Mouse (Mus musculus): ENCODE data around the gene Rabep1. TPM values are rescaled to one million over a fixed set of nuclear protein-coding genes. Genes with fewer than 3 reads are reported as not detected.
A peak's percentile ranks its signal among the peaks of the same experiment; 100 is the strongest.

Rabep1 gene
- polyA plus RNA-seq, 1 experiment from 2014 or later = 48.6 TPM

DNA sequence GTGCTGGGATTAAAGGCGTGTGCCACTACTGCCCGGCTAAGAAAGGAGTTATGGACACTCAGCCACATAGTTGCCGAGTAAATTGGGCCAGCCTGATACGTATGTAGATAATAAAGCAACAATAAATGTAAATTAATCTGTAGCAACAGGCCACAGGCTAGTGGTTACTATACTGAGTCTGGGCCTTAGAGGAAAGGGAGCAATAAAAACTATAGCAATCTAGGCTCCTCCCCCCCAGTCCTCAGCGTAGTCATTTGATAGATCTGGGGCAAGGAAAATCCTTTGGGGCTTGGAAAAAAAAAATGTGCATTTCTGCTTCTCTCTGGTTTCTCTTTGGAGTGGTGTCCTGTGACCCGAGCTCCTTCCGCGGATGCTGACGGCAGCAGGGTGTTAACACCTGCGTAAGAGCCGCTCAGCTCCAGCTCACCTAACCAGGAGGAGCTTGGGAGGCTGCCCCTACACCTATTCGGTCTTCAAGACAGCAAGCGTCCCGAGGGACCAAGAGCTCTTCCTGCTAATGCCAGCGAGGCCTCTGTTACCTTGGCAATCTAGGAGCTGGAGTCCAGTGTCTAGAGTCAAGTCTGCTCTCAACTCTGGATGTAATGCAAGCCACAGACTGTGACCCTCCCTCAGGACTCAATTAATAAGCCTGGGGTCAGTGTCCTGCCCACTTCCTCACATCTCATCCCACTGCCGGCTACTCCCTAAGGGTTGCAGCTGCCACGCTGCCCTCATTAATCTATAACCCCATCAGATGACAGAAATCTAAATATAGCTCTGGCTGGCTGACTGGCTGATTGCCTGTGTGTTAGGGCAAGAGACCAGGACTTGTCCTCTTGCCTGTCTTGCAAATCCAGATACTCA lies 22.6 kb upstream of the Rabep1 start:
- Histone ChIP-seq H3K27ac (ENCODE audit: low read depth, low read length) (0 out of 2 replicates have a peak overlapping the region, but pooled peaks have one; percentile 2), H3K4me1 (replicated peaks; ENCODE audit: control insufficient read depth, insufficient read depth, low read length) (no peaks in the 10 kb centered on the region), H3K27me3 (ENCODE audit: control insufficient read depth, insufficient read depth, low read length) (no peaks in the 10 kb centered on the region), H3K36me3 (ENCODE audit: control insufficient read depth, insufficient read depth, low read length) (no peaks in the 10 kb centered on the region), H3K4me3 (ENCODE audit: low read depth, low read length) (no peak overlapping the region), H3K9me3 (ENCODE audit: control insufficient read depth, low read length) (no peaks in the 10 kb centered on the region), H3K9ac (ENCODE audit: low read depth, low read length) (no peak overlapping the region), H3K4me2 (replicated peaks; ENCODE audit: low read depth, low read length) (no peak overlapping the region)
- DNase-seq (ENCODE audit: low spot score) = peak; percentile 39
- 52% methylated on average over 17 of the region's 17 CpGs for WGBS
- 0 out of 2 replicates have a peak, but pooled peaks have one; percentile 49 for ATAC-seq (ENCODE audit: low FRiP score)

DNA sequence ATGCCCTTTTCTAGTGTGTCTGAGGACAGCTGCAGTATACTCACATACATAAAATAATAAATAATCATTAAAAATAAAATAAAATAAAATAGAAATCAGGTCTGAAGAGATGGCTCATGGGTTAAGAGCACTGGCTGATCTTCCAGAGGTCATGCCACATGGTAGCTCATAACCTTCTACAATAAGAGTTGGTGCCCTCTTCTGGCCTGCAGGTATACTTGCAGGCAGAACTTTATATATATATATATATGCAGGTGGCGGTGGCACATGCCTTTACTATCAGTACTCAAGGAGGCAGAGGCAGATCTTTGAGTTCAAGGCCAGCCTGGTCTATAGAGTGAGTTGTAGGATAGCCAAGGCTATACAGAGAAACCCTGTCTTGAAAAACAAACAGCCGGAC lies 18.4 kb upstream of the Rabep1 start:
- H3K36me3 ChIP-seq (ENCODE audit: control insufficient read depth, insufficient read depth, low read length) = no peaks in the 10 kb centered on the region
- no peak for ATAC-seq (ENCODE audit: low FRiP score)
- WGBS = 77% methylated on average over 2 of the region's 2 CpGs

DNA sequence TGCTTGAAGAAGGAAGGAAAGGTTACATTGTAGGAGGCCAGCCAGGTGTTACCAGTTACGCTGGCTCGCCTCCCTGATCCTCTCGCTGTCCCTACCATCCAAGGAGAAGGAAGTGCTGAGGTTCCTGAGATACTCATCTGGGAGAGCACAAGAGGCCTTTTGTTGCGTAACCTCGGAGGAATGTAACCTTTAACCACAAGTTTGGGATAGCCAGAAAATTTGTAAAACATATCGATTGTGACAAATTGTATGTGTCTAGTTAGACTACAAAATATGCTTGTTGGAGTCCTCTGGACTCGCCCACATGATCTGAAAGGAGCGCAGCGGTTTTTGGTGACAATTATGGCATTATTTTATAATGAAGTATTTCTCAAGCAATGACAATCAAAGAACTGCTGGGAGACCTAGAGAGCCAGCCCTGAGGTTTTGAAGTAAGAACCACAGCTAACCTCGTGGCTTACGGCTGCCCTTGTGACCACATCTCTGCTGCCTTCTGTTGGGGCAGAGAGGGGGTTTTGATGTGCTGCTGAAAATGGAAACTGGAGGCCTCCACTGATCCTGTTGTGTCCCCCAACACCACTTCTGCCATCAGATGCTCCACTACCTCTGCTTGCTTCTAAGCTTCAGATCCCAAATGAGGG lies 15.5 kb upstream of the Rabep1 start:
- Histone ChIP-seq H3K4me2 (replicated peaks; ENCODE audit: low read depth, low read length) (no peak overlapping the region), H3K4me1 (replicated peaks; ENCODE audit: control insufficient read depth, insufficient read depth, low read length) (no peaks in the 10 kb centered on the region), H3K27ac (ENCODE audit: low read depth, low read length) (no peak overlapping the region), H3K36me3 (ENCODE audit: control insufficient read depth, insufficient read depth, low read length) (no peaks in the 10 kb centered on the region), H3K4me3 (ENCODE audit: low read depth, low read length) (no peak overlapping the region), H3K9me3 (ENCODE audit: control insufficient read depth, low read length) (no peaks in the 10 kb centered on the region), H3K27me3 (ENCODE audit: control insufficient read depth, insufficient read depth, low read length) (no peaks in the 10 kb centered on the region), H3K9ac (ENCODE audit: low read depth, low read length) (no peak overlapping the region)
- WGBS = 79% methylated on average over 11 of the region's 11 CpGs
- ATAC-seq (ENCODE audit: low FRiP score) = no peak
- no peak for DNase-seq (ENCODE audit: low spot score)

More for the DNA sequence above, 18.4 kb upstream of the Rabep1 start:
- Histone ChIP-seq H3K4me1 (replicated peaks; ENCODE audit: control insufficient read depth, insufficient read depth, low read length) (no peaks in the 10 kb centered on the region), H3K9ac (ENCODE audit: low read depth, low read length) (no peak overlapping the region), H3K4me2 (replicated peaks; ENCODE audit: low read depth, low read length) (no peak overlapping the region), H3K27me3 (ENCODE audit: control insufficient read depth, insufficient read depth, low read length) (no peaks in the 10 kb centered on the region), H3K4me3 (ENCODE audit: low read depth, low read length) (no peak overlapping the region), H3K27ac (ENCODE audit: low read depth, low read length) (no peak overlapping the region), H3K9me3 (ENCODE audit: control insufficient read depth, low read length) (no peaks in the 10 kb centered on the region)
- no peak for DNase-seq (ENCODE audit: low spot score)

DNA sequence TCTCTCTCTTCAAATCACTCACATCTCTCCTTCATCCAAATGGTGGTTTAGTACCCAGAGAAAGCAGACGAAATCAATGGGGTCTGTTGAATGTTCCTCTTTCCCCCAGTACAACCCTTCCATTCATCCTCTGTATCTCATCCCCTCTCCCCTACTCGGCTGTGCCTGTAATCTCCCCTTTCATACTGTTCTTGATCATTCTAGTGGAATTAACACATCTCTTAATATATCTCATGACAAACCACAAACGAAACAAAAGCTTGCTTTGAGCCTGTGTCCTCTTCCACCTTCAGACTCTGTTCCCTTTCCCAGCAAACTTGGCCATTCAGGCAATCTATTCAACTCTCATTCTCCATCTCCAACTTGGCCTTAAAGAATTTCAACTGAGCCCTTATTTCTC lies 13.4 kb upstream of the Rabep1 start:
- no peaks in the 10 kb centered on the region for H3K4me1 ChIP-seq (replicated peaks; ENCODE audit: control insufficient read depth, insufficient read depth, low read length)

DNA sequence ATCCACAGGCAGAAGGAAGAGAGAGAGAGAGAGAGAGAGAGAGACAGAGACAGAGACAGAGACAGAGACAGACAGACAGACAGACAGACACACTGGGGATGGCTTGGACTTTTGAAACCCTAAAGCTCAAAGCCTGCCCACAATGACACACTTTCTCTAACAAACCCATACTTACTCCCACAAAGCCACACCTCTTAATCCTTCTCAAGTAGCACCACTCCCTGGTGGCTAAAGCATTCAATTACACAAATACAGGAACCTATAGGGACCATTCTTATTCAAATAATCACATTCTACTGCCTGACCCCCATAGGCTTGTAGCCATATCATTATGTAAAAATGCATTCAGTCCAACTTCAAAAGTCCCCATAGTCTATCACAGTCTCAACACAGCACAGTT lies 11.2 kb upstream of the Rabep1 start:
- Histone ChIP-seq H3K9me3 (ENCODE audit: control insufficient read depth, low read length) (no peaks in the 10 kb centered on the region), H3K4me1 (replicated peaks; ENCODE audit: control insufficient read depth, insufficient read depth, low read length) (no peaks in the 10 kb centered on the region), H3K4me3 (ENCODE audit: low read depth, low read length) (no peak overlapping the region), H3K36me3 (ENCODE audit: control insufficient read depth, insufficient read depth, low read length) (no peaks in the 10 kb centered on the region), H3K27ac (ENCODE audit: low read depth, low read length) (no peak overlapping the region), H3K27me3 (ENCODE audit: control insufficient read depth, insufficient read depth, low read length) (no peaks in the 10 kb centered on the region), H3K4me2 (replicated peaks; ENCODE audit: low read depth, low read length) (no peak overlapping the region), H3K9ac (ENCODE audit: low read depth, low read length) (no peak overlapping the region)
- DNase-seq (ENCODE audit: low spot score) (no peak), ATAC-seq (ENCODE audit: low FRiP score) (no peak)

More for the DNA sequence above, 13.4 kb upstream of the Rabep1 start:
- Histone ChIP-seq H3K36me3 (ENCODE audit: control insufficient read depth, insufficient read depth, low read length) (no peaks in the 10 kb centered on the region), H3K4me2 (replicated peaks; ENCODE audit: low read depth, low read length) (no peak overlapping the region), H3K27ac (ENCODE audit: low read depth, low read length) (no peak overlapping the region), H3K9me3 (ENCODE audit: control insufficient read depth, low read length) (no peaks in the 10 kb centered on the region), H3K4me3 (ENCODE audit: low read depth, low read length) (no peak overlapping the region), H3K9ac (ENCODE audit: low read depth, low read length) (no peak overlapping the region), H3K27me3 (ENCODE audit: control insufficient read depth, insufficient read depth, low read length) (no peaks in the 10 kb centered on the region)
- no peak for ATAC-seq (ENCODE audit: low FRiP score)
- WGBS = 67% methylated on average over 3 of the region's 3 CpGs
- DNase-seq (ENCODE audit: low spot score) = no peak

DNA sequence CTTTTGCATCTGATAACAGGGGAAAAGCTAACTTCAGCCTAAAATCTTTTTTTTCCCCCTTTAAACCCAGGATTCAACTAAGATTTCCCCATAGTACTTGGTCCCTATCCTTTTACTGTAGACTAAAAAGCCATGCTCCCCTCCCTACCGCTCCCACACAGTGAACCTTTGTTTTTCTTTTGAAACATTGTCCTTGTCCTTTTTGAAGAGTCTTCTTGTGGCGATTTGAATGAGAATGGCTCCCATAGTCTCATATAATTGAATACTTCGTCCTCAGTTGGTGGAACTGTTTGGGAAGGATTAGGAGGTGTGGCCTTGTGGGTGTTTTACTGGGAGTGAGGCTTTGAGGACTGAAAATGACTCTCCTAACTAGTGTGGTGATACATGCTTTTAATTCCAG lies 10.7 kb upstream of the Rabep1 start:
- no peak for ATAC-seq (ENCODE audit: low FRiP score)
- Histone ChIP-seq H3K4me3 (ENCODE audit: low read depth, low read length) (no peak overlapping the region), H3K27ac (ENCODE audit: low read depth, low read length) (no peak overlapping the region), H3K36me3 (ENCODE audit: control insufficient read depth, insufficient read depth, low read length) (no peaks in the 10 kb centered on the region), H3K9ac (ENCODE audit: low read depth, low read length) (no peak overlapping the region), H3K4me2 (replicated peaks; ENCODE audit: low read depth, low read length) (no peak overlapping the region), H3K27me3 (ENCODE audit: control insufficient read depth, insufficient read depth, low read length) (no peaks in the 10 kb centered on the region), H3K4me1 (replicated peaks; ENCODE audit: control insufficient read depth, insufficient read depth, low read length) (no peaks in the 10 kb centered on the region), H3K9me3 (ENCODE audit: control insufficient read depth, low read length) (no peaks in the 10 kb centered on the region)
- no peak for DNase-seq (ENCODE audit: low spot score)
- WGBS = 65% methylated on average over 3 of the region's 3 CpGs

DNA sequence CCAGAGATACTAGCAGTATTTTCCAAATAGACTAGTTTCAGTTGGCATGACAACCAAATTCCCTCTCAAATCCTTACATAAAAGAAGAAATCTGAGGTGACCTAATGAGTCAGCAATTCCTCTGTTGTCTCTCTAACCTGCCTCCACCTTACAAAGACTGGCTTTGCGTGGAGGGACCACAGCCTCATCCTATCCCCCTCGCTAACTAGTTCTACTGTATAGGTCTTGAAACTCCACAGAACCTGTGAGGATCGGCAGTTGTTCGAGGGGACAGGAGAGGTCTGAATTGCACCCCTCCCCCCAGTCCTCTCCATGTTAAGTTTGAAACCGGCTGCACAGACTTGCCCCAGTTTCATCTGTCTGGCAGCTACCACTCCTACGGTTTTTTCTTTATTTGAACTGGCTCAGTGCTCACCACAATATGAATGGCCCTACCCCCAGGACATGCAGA lies 9.2 kb upstream of the Rabep1 start:
- H3K27ac ChIP-seq (ENCODE audit: low read depth, low read length) = no peak overlapping the region
- ATAC-seq (ENCODE audit: low FRiP score) = no peak
- no peaks in the 10 kb centered on the region for H3K4me1 ChIP-seq (replicated peaks; ENCODE audit: control insufficient read depth, insufficient read depth, low read length)
- no peaks in the 10 kb centered on the region for H3K9me3 ChIP-seq (ENCODE audit: control insufficient read depth, low read length)
- 78% methylated on average over 6 of the region's 6 CpGs for WGBS
- H3K4me3 ChIP-seq (ENCODE audit: low read depth, low read length) = no peak overlapping the region
- H3K9ac ChIP-seq (ENCODE audit: low read depth, low read length) = no peak overlapping the region
- no peaks in the 10 kb centered on the region for H3K36me3 ChIP-seq (ENCODE audit: control insufficient read depth, insufficient read depth, low read length)
- H3K27me3 ChIP-seq (ENCODE audit: control insufficient read depth, insufficient read depth, low read length) = no peaks in the 10 kb centered on the region
- no peak overlapping the region for H3K4me2 ChIP-seq (replicated peaks; ENCODE audit: low read depth, low read length)
- no peak for DNase-seq (ENCODE audit: low spot score)

DNA sequence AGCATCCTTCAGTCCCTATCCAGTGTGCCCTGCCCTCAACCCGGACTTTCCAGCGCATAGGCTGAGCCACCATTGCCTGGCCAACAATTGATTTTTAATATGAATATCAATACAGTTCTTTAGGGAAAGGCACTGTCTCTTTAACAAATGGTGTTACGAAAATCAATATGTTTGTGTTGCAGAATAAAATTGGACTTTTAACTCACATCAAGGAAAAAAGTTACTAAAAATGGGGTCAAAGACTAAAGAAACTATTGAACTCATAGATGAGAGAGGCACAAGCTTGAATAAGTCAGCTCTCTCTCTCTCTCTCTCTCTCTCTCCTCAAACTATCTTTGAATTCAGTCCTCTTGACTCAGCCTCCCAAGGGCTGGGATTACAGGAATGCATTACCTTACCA lies 7.5 kb upstream of the Rabep1 start:
- H3K9ac ChIP-seq (ENCODE audit: low read depth, low read length) = no peak overlapping the region
- H3K27ac ChIP-seq (ENCODE audit: low read depth, low read length) = no peak overlapping the region
- ATAC-seq (ENCODE audit: low FRiP score) = no peak
- H3K9me3 ChIP-seq (ENCODE audit: control insufficient read depth, low read length) = no peaks in the 10 kb centered on the region
- 95% methylated on average over 3 of the region's 3 CpGs for WGBS
- no peaks in the 10 kb centered on the region for H3K27me3 ChIP-seq (ENCODE audit: control insufficient read depth, insufficient read depth, low read length)
- DNase-seq (ENCODE audit: low spot score) = no peak
- no peak overlapping the region for H3K4me3 ChIP-seq (ENCODE audit: low read depth, low read length)
- no peak overlapping the region for H3K4me2 ChIP-seq (replicated peaks; ENCODE audit: low read depth, low read length)
- no peaks in the 10 kb centered on the region for H3K36me3 ChIP-seq (ENCODE audit: control insufficient read depth, insufficient read depth, low read length)
- no peaks in the 10 kb centered on the region for H3K4me1 ChIP-seq (replicated peaks; ENCODE audit: control insufficient read depth, insufficient read depth, low read length)

DNA sequence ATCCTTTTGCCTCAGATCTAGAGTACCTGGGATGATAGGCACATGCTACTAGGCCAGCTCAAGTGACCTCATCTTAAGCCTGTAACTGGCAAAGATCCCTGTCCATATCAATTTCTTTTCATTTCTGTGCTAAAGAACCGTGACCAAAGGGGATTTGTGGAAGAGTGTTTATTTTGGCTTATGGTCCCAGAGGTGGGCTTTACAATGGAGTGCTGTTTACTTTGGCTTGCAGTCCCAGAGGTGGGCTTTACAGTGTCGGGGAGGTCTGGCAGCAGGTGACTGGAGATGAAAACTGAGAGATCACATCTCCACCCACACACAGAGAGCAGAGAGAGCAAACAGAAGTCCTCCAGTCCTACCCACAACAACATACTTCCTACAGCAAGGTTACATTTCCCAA lies 6.0 kb upstream of the Rabep1 start:
- ATAC-seq (ENCODE audit: low FRiP score) = no peak
- WGBS = 56% methylated on average over 2 of the region's 2 CpGs
- H3K27me3 ChIP-seq (ENCODE audit: control insufficient read depth, insufficient read depth, low read length) = no peaks in the 10 kb centered on the region
- DNase-seq (ENCODE audit: low spot score) = no peak
- no peak overlapping the region for H3K9ac ChIP-seq (ENCODE audit: low read depth, low read length)
- no peak overlapping the region for H3K4me3 ChIP-seq (ENCODE audit: low read depth, low read length)
- H3K27ac ChIP-seq (ENCODE audit: low read depth, low read length) = no peak overlapping the region
- no peak overlapping the region for H3K4me2 ChIP-seq (replicated peaks; ENCODE audit: low read depth, low read length)
- no peaks in the 10 kb centered on the region for H3K9me3 ChIP-seq (ENCODE audit: control insufficient read depth, low read length)
- H3K4me1 ChIP-seq (replicated peaks; ENCODE audit: control insufficient read depth, insufficient read depth, low read length) = no peaks in the 10 kb centered on the region
- H3K36me3 ChIP-seq (ENCODE audit: control insufficient read depth, insufficient read depth, low read length) = no peaks in the 10 kb centered on the region
